Mouse (Mus musculus) NIH3T3 (cell line): ENCODE results near the gene Slc48a1.
A peak's percentile ranks its signal among the peaks of the same experiment; 100 is the strongest.

Experiments
- DNase-seq: peaks from one replicate; pipeline ENCODE4 v3.0.0-alpha.2; 2012; ENCODE audit warnings: low read depth

The Slc48a1 gene

DNA sequence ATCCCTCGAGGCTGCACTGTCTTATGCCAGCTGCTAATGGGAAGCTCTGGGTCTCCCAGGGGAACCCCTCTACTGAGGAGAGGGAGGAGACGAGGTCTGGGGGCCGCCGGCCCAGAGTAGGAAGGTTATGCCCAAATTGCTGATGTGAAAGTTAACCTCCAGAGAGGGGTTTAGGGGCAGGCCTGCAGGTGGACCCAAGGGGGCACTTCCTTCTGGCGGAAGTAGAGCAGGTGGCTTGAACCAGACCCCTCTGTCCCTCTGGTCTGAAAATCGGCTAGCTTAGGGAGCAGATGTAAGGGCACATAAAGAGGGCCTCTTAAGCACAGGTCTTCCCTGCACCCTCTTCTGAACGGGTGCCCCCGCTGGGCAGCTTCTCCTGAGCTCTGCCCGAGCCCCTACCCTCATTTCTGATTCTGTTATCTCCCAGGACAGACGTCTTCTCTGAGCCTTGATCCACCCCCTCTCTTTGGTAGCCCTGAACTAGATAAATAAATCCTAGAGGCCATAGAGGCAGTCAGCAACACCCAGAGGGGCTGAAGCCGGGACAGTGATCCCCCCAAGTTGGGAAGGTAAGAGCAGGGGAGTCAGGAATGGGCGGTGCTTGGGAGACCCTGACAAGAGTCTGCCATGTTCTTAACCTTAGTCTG is 47.7 kb downstream of the Slc48a1 start:
- DNase-seq = no peak

DNA sequence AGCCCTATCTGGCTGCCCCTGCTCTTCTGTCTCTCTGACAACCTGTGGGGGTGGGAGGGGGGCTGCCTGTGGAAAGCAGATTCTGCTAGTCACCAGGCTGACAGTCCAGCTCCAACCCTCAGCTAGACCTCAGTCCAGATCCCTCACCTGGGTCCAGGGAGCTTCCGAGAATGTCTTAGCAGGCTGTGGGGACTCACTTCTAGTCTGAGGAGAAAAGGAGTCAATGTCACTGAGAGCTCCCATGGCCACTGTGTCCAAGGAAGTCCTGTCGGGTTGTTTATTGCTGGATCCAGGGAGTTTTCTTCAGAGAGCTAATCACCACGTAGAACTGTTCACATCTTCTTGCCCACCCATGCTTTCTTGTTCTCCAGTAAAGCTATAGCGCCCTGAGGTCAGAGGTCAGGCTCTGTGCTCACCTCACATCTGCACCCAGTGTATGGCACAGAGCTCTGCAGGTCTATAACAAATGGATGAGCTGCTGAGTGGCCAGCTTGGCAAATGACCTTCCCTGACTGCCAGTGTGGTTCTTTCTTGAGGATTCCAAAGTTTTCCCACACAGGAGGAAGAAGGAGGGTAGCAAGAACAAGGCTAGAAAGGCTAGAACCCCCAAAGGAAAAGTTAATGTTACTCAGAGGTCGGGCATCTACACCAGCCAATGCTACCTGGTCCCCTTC is 48.4 kb downstream of the Slc48a1 start:
- no peak for DNase-seq

DNA sequence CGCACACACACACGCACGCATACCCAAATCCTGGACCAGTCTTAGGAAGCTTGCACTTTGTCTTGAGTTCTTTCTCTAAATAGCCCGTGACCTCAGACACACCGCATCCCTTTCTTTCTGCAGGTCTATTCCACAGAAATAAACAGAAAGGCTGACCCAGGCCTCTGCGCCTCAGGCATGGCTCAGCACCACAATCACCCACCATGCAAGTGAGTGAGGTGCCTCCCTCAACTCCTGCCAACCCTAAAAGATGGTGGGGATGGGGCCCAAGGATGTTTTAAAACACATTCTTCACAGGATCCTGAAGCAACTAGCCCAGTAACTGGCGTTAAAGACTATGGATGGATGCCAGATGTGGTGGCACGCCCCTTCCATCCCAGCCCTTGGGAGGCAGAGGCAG is 49.1 kb downstream of the Slc48a1 start:
- DNase-seq = no peak

DNA sequence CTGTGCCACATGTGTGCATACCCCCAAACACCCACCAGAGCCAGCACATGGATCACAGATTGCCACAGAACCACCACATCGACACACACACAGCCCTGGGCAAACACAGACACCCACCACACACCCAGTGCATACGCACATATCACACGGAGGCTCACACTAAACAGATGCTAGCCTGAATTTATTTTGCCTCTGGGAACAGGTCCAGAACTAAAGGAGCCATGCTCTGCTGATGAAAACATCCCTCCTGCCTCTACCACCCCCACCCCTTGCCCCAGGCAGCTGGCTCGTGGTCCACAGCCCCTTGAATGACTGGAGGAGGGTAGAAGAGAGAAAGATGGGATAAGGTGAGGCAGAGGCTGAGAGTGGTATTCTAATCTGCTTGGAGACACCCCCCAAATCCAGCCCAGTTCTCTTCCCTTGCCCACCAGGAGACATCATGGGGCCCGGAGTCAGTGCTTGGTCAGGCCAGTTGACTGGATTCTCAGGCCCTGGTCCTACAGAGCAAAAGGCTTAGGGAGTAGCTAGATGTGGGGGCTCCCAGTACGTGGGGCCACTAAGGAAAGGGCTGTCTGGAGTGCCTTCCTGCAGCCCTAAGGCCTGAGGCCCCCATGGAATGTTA is 50.0 kb downstream of the Slc48a1 start:
- DNase-seq = peak; percentile 68

DNA sequence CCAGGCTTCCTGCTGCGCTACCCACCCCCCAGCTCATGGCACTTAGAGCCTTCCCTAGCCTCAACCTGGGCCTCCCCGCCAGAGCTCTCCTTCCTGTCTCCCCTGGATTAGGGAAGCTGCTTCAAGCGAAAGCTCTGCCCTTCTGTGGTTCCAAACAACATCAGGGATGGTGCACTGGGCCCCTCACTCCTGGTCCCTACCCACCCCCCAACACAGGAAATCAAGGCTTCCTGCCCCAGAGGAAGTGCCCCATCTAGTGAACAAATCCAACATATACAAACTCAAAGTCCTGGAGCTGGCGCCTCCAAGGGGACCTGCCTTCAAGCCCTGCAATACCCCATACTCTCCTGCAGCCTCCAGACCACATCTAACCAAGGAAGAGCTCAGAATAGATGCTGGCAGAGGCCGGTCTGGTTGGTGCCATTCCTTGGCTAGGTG is 50.6 kb downstream of the Slc48a1 start:
- DNase-seq = peak; percentile 73

DNA sequence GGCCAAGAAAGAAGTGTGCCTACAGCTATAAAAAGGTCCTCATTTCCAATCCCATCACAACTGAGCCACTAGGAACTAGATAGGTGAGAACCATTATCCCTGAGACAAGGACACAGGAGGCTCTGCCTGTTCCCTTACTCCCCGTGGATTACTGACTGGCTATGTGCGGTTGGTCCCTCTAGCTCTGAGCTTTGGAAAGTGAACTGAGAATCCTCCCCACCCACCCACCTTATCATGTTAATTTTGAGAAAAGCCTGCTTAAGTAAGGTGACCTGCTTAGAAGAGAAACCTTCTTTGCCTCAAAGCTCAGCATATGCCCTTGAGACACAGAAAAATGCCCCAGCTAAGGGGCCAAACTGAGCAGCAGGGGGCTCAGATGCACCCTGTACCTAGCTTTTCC is 51.1 kb downstream of the Slc48a1 start:
- no peak for DNase-seq

DNA sequence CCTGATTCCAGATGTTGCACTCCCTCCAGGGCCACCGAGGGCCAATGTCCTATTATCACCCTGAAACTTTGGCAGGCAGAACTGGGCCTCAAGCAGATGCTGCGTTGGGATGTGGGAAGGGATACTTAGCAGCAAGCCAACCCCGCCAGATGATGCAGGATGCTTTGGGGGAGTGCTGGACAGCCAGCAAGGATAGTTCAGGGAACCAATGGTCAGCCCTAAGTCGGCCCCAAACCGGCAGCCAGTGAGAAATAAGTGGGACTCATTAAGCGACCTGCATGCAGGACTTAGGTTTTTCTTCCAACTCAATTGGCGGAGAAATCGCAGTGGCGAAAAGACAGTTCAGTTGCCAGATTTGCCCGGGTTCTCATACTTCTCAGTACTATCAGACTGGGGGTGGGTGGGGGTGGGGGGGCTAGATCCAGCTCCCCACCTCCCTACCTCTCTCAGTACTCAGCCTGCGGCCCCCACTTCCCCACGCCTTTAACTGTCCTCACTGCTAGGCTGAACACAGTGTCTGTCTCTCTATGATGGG is 52.0 kb downstream of the Slc48a1 start:
- peak; percentile 66 for DNase-seq

DNA sequence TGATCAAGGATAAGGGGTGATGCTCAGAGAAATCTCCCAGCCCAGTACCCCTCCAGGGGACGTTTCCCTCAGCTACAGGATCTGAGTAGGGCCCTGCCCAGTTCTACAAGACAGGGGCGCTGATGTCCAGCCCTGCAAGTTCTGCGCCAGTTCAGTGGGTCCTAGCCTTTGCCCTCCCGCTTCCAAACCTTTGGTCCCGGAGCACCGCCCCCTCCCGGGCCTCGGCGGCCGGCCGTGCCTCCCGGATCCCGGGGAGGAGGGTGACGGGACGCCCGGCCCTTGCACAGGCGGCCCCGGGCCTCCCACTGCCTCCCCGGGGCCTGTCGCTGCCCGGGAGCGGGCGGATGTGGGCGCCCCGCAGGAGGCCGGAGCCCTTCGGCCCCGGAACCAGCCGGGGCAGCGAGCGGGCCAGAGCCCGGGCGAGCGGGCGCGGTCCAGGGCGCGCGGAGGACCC is 52.5 kb downstream of the Slc48a1 start:
- peak; percentile 55 for DNase-seq

DNA sequence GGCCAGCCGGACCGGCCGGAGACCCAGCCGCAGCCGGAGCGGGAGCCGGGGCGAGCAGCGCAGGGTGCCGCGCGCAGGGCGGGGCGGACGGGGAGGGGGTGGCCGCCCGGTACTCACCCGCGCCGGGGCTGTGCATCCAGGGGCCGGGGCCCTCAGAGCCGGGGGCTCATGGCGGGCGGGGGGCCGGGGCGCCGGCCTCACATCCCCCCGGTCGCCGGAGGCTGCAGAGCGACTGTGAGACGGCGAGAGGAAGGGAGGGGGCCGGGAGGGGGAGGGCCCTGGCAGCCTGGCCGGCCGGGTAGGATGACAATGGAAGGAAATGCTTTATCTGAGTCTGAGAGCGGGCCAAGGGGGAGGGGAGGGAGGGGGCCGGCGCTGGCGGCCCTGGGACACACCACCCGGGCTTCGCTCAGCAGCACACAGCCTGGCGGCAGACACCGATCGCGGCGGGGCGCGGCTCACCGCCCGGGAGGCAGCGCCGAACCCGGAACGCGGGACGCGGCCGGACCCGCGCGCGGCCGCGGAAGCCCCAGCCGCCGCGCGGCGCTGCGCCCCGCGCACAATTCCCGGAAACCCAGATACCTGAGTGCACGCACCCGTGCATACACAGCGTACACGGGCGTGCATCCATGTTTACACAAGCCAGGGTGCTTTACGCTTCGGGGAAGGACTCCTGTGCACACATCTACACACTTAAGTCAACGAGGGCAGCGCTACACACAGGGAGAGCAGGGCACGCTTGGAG is 53.1 kb downstream of the Slc48a1 start:
- DNase-seq = peak; percentile 94

DNA sequence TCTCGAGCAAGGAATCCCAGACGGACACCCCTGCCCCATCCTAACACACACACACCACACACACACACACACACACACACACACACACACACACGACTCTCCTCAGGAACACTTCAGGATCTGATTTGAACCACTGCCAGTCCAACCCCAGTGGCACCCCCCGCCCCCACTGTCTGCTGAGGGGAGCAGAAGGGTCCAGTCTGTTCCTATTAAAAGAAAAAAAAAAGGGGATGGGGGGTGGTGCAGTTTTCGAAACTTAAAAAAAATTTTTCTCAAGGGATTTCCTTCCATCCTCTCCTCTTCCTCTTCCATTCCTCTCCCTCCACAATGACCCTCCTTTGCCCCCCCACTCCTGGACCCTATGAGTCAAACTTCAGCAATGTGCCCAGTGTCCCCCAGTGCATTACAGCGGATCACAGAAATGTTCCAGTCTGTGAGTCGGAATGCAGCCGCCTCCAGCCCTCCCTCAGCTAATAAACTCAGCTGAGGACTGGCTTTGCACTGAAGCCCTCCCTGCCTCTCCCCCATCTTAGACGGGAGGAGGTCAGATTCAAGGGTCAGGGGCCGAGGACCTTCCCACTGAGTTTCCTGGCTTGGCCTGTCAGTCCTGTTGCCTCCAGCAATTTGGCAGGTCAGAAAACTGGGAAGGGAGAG is 53.8 kb downstream of the Slc48a1 start:
- peak; percentile 85 for DNase-seq

DNA sequence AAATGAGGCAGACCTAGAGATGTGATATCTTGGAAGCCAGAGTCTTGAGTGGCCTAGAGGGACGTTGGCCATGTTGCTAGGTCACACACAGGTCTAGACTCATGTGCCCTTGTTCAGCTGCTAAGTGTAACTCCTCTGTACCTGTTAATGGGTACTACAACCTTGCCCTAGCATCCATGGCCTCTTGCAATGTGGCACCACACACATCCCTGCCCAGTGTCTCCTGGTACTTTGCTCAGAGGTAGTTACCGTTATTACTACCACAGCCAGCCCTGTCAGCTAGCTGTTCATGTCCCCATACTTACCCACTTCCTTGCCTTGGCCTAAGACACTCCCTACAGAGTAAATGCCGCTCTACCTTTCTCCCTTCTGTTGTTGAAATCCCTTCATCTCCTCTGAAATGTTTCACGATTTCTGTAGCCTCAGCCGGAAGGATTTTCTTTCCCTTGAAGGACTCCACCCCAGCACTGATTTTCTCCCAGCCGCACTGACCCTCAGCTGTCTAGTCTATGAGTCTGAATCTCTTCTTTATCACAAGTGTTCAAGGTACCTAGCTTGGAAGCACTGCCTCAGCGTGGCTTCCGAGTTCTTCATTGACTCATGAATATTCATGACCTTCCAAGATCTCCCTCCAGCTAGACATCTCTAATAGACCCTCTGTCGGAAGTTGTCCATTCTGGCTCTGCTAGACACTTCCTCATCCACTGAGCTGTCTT is 54.6 kb downstream of the Slc48a1 start:
- no peak for DNase-seq

DNA sequence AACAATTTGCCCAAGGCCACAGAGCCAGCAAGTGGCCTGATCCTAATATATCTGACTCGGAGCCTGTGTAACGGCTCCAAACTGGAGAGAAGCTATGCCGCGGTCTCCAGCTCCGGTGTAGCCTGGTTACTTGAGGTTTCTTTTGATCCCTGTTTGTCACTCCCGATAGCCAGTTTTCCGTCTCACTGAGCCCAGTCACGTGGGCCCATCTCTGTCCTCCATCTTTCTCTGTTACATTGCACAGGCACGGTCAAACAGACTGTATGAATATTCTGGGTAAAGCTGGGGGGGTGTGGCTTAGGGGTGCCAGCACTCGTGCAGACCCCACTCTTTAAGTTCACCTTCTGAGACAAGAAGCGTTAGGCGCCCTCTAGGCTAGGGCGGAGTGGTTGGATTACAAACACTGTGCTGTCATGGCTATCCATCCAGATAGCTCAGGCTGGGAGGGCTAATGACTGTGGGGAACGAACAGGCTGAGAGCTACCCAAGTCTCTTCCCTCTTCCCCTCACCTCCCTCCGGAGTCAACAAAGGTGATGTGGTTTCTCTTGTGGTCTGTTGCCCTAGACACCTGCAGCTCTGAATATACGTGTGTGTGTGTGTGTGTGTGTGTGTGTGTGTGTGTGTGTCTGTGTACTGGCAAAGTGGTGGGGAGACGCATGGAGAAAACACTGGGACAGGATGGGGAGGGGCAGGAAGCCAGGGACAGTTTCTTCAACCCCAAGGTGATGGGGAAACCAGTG is 58.0 kb downstream of the Slc48a1 start:
- DNase-seq = no peak

DNA sequence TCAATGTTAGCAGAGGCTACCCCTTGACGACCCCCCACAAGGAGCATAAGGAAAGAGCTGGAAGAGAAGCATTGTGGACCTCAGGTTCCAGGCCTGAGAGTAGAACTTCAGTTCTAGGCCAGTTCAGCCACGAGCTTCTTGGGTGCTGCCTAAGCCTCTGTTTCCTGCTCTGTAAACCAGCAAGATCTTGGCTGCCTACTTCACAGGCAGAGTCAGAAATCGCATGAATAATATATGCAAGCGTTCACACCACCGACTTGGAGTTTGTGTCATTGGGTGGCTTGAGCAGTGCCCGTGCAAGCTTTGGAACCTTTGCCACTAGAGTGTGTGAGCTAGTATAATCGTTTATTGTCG is 58.6 kb downstream of the Slc48a1 start:
- peak; percentile 53 for DNase-seq

DNA sequence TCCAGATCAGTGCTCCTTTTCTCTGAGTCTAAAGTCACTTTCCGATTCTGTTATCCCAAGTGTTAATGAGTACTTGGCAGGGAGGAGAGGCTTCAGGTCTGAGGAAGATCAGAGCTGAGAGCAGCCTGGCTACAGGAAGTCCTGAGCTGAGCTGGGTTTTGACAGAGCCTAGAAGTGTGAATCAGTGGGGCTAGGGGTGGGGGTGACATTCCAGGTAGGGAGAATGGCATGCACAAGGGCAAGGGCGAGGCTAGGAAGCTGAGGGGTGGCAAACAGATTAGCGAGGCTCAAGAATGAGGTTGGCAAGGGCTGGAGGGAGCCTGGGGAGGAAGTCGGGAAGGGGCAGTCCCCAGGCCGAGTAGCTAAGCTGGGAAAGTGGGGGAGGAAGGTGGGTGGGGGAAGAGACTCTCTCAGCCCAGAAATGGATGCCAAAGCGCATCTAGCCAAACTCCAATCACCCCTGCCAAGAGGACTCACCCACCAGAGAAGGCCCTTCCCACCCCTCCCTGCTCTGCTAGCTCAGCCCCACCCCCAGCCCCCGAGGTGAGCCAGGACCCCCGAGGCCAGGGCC is 59.3 kb downstream of the Slc48a1 start:
- DNase-seq = peak; percentile 73

DNA sequence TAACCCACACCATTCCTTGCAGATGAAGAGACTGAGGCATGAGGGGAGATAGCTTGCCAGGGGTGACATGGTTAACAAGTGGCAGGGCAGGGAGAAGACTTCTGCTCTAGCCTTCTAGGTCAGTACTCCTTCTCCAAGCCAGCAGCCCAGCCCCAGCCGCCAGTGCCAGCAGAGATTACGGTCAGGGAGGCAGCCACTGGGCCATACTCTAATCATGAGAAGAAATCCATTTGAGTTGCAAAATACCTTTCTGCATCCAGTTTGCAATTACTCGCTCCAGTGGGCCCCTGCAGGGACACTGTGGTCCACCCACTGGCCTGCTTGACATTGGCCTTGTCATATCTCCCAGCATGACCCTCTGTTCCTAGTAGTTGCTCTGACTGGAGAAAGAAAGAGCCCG is 60.1 kb downstream of the Slc48a1 start:
- DNase-seq = no peak

DNA sequence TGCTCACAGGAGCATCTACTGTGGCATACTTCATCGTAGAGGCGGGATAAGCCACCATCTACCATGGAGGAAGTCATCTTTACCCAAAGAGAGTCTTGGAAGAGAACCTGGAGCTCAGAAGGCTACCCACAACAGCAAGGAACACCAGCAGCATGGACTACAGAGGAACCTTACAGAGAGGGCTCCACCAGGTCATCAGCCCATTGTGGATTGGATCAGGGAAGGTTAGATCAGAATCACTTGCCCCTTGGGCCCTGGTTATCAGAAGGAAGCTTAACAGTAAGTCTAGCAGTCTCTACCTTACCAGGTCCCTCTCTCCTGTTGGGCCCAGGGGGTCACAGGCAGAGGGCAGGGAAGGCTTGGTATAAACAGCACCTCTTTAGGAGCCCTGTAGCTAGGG is 60.7 kb downstream of the Slc48a1 start:
- no peak for DNase-seq

DNA sequence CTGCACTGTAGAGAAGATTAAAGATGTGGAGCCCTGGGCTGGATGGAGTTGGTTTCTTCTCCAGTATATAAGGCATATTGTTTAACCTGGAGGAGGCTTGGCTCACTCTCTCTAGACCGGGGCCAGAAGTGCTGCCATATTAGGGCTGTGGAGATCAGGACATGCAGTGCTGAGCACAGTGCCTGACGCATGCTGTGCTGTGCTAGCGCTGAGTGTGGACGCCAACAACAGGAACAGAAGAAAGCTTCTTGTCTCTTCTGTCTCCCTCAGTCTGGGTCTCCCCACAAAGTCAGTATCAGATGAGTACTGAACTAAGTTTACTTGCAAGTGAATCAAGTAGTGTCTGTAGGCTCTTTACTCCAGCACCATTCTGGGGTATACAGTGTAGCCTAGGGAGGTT is 61.2 kb downstream of the Slc48a1 start:
- DNase-seq = peak; percentile 35

DNA sequence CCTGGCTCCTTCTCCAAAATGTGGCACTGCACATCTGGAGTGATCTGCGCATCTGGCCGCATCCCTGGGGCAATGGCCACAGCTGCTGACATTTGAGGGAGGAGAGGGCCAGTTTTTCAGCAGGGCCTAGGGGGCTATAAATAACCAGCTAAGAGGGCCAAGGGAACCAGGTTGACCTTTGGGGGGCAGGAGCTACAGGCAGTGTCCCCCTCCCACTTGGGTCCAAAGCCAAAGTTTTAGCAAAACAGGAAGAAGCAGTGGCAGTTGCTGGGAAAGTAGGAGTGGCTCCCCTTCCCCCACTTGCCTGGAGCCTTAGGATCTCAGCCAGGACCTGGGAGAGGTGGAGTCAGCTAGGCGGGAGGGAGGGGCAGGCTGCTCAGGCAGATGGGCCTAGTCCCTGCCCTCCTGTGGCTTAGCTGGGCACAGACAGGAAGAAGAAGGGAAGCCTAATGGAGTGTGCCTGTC is 61.7 kb downstream of the Slc48a1 start:
- peak; percentile 92 for DNase-seq

DNA sequence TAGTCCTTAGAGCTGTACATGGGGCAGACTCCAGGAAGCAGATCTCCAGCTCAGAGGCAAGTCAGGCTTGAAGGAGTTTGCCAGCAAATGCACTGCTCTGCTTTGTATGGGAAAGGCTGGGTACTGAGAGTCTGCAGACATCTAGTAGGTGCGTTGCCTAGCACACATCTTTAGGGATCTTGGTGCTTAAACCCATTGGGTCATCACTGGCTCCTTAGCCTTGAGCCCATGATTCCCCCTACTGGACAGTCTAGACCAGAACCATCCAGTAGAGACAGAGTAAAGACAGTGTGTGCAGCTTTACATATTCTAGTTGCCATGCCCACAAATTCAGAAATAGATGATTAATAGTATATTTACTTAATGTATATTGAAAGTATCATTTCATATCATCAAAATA is 62.5 kb downstream of the Slc48a1 start:
- DNase-seq = no peak

DNA sequence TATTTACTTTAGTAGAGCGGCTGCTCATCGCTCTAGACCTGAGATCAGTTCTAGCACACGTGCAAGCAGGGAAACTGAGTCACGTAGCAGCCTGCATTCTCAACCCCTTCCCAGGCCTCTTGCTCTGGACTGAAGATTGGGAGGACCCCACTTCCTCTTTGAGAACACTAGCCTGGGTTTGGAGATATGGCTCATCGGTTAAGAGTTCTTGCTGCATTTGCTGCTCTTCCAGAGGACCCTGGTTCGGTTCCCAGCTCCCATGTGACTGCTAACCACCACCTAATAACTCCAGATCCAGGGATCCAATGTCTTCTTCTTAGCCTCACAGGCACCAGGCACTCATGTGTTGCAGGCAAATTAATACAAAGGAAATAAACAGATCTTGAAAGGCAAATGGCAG is 63.1 kb downstream of the Slc48a1 start:
- no peak for DNase-seq
